Mouse (Mus musculus): ENCODE data around the gene Plxdc2. TPM values are rescaled to one million over a fixed set of nuclear protein-coding genes. Genes with fewer than 3 reads are reported as not detected.

Plxdc2 gene
- polyA plus RNA-seq, 1 experiment: 6.9 TPM

- 60% methylated on average over 4 of the region's 4 CpGs for WGBS
Measured at GRCm38 (mm10) chr2:16447936-16448335, 91.8 kb downstream of the Plxdc2 start.

DNA sequence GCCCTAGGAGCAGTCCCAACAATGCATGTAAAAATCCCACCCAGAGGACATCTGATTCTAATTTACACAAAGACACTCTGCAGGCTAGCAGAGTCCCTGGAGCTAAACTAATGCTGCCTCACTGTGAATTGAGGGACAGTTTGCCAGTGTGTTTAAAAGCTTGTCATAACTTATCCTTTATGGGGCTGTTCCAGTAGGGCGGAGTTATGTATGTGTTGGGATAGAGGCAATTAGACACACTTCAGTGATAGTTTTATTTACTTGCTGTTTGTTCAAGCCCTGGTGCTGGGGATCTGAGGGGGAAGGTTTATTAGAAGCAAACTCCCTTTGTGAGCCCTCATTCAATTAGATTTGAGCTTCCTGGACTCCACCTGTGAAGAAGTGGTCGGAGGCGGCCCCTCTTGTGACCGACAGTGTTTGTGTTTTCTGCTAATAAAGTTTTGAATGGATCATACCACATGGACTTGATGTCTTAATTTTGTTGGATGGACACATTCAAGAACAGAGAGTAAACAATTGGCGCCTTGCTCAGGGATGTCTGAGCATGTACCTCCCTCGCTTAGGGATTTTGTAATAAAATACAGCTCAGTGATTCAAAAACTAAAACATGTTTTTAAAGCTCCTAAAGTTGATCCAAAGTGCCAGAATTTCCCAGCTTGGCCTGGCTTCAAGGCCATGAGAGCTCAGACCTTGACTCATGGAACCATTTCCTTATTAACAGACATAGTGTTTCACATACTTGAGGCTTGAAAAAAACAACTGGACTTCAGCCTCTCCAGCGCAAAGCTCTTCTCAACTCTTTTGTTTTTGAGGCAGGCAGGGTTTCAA is 94.9 kb downstream of the Plxdc2 start:
- WGBS: 88% methylated on average over 7 of the region's 7 CpGs
- Histone ChIP-seq H3K4me1 (ENCODE audit: control insufficient read depth, insufficient read depth, low read length) (no peaks in the 10 kb centered on the region), H3K4me3 (replicated peaks; ENCODE audit: control insufficient read depth, low read depth, low read length) (no peak overlapping the region), H3K27ac (ENCODE audit: control insufficient read depth, insufficient read depth, low read depth, low read length, poor library complexity) (no peak overlapping the region)
- TF ChIP-seq POLR2A (IDR thresholded peaks at IDR 0.05; ENCODE audit: borderline replicate concordance, control insufficient read depth, low read depth, low read length) (no peak), CTCF (IDR thresholded peaks at IDR 0.05; ENCODE audit: control insufficient read depth, insufficient read depth, low read length) (no peak)

More at GRCm38 (mm10) chr2:16447936-16448335, 91.8 kb downstream of the Plxdc2 start:
- TF ChIP-seq CTCF (IDR thresholded peaks at IDR 0.05; ENCODE audit: control insufficient read depth, insufficient read depth, low read length): no peak
- no peak for TF ChIP-seq POLR2A (IDR thresholded peaks at IDR 0.05; ENCODE audit: borderline replicate concordance, control insufficient read depth, low read depth, low read length)
- Histone ChIP-seq H3K27ac (ENCODE audit: control insufficient read depth, insufficient read depth, low read depth, low read length, poor library complexity) (no peak overlapping the region), H3K4me3 (replicated peaks; ENCODE audit: control insufficient read depth, low read depth, low read length) (no peak overlapping the region), H3K4me1 (ENCODE audit: control insufficient read depth, insufficient read depth, low read length) (no peaks in the 10 kb centered on the region)

GRCm38 (mm10) chr2:16451666-16452009 is 95.5 kb downstream of the Plxdc2 start:
- Histone ChIP-seq H3K4me1 (ENCODE audit: control insufficient read depth, insufficient read depth, low read length) (no peaks in the 10 kb centered on the region), H3K4me3 (replicated peaks; ENCODE audit: control insufficient read depth, low read depth, low read length) (no peak overlapping the region), H3K27ac (ENCODE audit: control insufficient read depth, insufficient read depth, low read depth, low read length, poor library complexity) (no peak overlapping the region)
- WGBS: 92% methylated on average over 4 of the region's 4 CpGs
- TF ChIP-seq POLR2A (IDR thresholded peaks at IDR 0.05; ENCODE audit: borderline replicate concordance, control insufficient read depth, low read depth, low read length) (no peak), CTCF (IDR thresholded peaks at IDR 0.05; ENCODE audit: control insufficient read depth, insufficient read depth, low read length) (no peak)

- TF ChIP-seq CTCF (IDR thresholded peaks at IDR 0.05; ENCODE audit: control insufficient read depth, insufficient read depth, low read length) (peak; percentile 36; the same call in 1 of the 2 replicates), POLR2A (IDR thresholded peaks at IDR 0.05; ENCODE audit: borderline replicate concordance, control insufficient read depth, low read depth, low read length) (no peak)
- H3K27ac ChIP-seq (ENCODE audit: control insufficient read depth, insufficient read depth, low read depth, low read length, poor library complexity): no peak overlapping the region
- H3K4me3 ChIP-seq (replicated peaks; ENCODE audit: control insufficient read depth, low read depth, low read length): no peak overlapping the region
- 76% methylated on average over 3 of the region's 3 CpGs for WGBS
- H3K4me1 ChIP-seq (ENCODE audit: control insufficient read depth, insufficient read depth, low read length): no peaks in the 10 kb centered on the region
Measured at GRCm38 (mm10) chr2:16452080-16452479, 96.0 kb downstream of the Plxdc2 start.

- no peak overlapping the region for H3K4me3 ChIP-seq (replicated peaks; ENCODE audit: control insufficient read depth, low read depth, low read length)
- WGBS: 85% methylated on average over 1 of the region's 1 CpGs
- no peaks in the 10 kb centered on the region for H3K4me1 ChIP-seq (ENCODE audit: control insufficient read depth, insufficient read depth, low read length)
- H3K27ac ChIP-seq (ENCODE audit: control insufficient read depth, insufficient read depth, low read depth, low read length, poor library complexity): no peak overlapping the region
- TF ChIP-seq POLR2A (IDR thresholded peaks at IDR 0.05; ENCODE audit: borderline replicate concordance, control insufficient read depth, low read depth, low read length) (no peak), CTCF (IDR thresholded peaks at IDR 0.05; ENCODE audit: control insufficient read depth, insufficient read depth, low read length) (no peak)
Measured at GRCm38 (mm10) chr2:16456264-16456780, 100.2 kb downstream of the Plxdc2 start.

DNA sequence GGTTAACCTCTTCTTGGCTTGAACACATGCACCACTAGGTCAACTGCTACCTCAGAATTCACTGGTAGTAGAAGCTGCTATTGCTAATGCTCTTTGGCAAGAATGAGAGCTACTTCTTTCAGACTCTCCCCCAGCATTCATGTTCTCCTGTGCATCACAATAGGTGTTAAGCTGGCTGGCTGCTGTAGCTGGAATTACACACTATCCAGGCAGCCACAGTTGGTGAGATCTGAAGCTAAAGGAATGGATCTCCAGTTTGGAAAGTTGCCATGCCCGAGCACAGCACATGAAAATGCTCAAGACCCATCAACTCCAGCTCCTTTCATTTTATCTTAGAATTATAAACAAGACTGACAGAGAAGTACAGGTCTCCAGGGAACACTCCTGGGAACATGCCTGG is 103.4 kb downstream of the Plxdc2 start:
- Histone ChIP-seq H3K4me1 (ENCODE audit: control insufficient read depth, insufficient read depth, low read length) (no peaks in the 10 kb centered on the region), H3K4me3 (replicated peaks; ENCODE audit: control insufficient read depth, low read depth, low read length) (no peak overlapping the region), H3K27ac (ENCODE audit: control insufficient read depth, insufficient read depth, low read depth, low read length, poor library complexity) (no peak overlapping the region)
- WGBS: 58% methylated on average over 1 of the region's 1 CpGs
- TF ChIP-seq POLR2A (IDR thresholded peaks at IDR 0.05; ENCODE audit: borderline replicate concordance, control insufficient read depth, low read depth, low read length): no peak

DNA sequence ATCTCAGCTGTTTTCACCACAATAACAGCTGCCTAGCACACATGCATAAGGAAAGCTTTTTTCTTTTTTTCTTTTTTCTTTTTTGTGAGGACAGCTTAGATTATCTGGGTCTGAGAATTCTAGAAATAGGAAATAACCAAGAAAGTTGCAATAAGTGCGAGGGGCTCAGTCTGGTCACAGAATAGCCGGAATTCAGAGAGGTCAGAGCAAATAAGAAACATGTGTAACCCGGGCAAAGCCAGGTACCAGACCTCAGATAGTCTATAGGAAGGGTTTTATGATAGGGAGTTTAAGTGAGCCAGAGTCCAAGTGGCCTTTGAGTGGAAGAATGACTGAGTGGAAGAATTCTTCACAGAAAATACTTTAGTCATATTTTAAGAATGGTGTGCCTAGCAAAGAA is 114.0 kb downstream of the Plxdc2 start:
- H3K27ac ChIP-seq (ENCODE audit: control insufficient read depth, insufficient read depth, low read depth, low read length, poor library complexity): no peak overlapping the region
- WGBS: 79% methylated on average over 3 of the region's 3 CpGs
- H3K4me3 ChIP-seq (replicated peaks; ENCODE audit: control insufficient read depth, low read depth, low read length): no peak overlapping the region
- TF ChIP-seq CTCF (IDR thresholded peaks at IDR 0.05; ENCODE audit: control insufficient read depth, insufficient read depth, low read length): no peak
- no peak for TF ChIP-seq POLR2A (IDR thresholded peaks at IDR 0.05; ENCODE audit: borderline replicate concordance, control insufficient read depth, low read depth, low read length)
- no peaks in the 10 kb centered on the region for H3K4me1 ChIP-seq (ENCODE audit: control insufficient read depth, insufficient read depth, low read length)

- WGBS: 78% methylated on average over 2 of the region's 2 CpGs
- TF ChIP-seq CTCF (IDR thresholded peaks at IDR 0.05; ENCODE audit: control insufficient read depth, insufficient read depth, low read length) (no peak), POLR2A (IDR thresholded peaks at IDR 0.05; ENCODE audit: borderline replicate concordance, control insufficient read depth, low read depth, low read length) (no peak)
- H3K4me1 ChIP-seq (ENCODE audit: control insufficient read depth, insufficient read depth, low read length): no peaks in the 10 kb centered on the region
- no peak overlapping the region for H3K27ac ChIP-seq (ENCODE audit: control insufficient read depth, insufficient read depth, low read depth, low read length, poor library complexity)
- no peak overlapping the region for H3K4me3 ChIP-seq (replicated peaks; ENCODE audit: control insufficient read depth, low read depth, low read length)
Measured at GRCm38 (mm10) chr2:16483943-16484342, 127.8 kb downstream of the Plxdc2 start.
